Mouse (Mus musculus) hindbrain, embryonic 12.5 days (tissue): ENCODE results near the gene Gm20388. TPM values are rescaled to one million over a fixed set of nuclear protein-coding genes. Genes with fewer than 3 reads are reported as not detected.

Source experiments
- ATAC-seq: fragments of 200-750 bp; cut with Nextera tagmentation; 2 replicates; pipeline ENCODE4 v1.8.0; 2017; ENCODE audit warnings: moderate TSS enrichment; ENCODE audit not compliant: low FRiP score
- H3K27ac ChIP-seq: fragments of 300-500 bp; sonication (generic); 2 replicates; pipeline ENCODE4 v1.5.1; 2016; ENCODE audit warnings: mild to moderate bottlenecking
- H3K27me3 ChIP-seq: fragments of 300-500 bp; sonication (generic); 2 replicates; pipeline ENCODE4 v1.6.1; 2016; ENCODE audit warnings: mild to moderate bottlenecking
- H3K36me3 ChIP-seq: fragments of 300-500 bp; sonication (generic); 2 replicates; pipeline ENCODE4 v1.6.1; 2016; ENCODE audit warnings: mild to moderate bottlenecking
- H3K4me1 ChIP-seq: fragments of 300-500 bp; sonication (generic); 2 replicates; pipeline ENCODE4 v1.6.1; 2016
- H3K4me2 ChIP-seq: fragments of 300-500 bp; sonication (generic); replicated peaks from 2 replicates; pipeline ENCODE4 v1.6.1; 2016; ENCODE audit warnings: mild to moderate bottlenecking
- H3K4me3 ChIP-seq: fragments of 300-500 bp; sonication (generic); 2 replicates; pipeline ENCODE4 v1.5.1; 2016; ENCODE audit warnings: mild to moderate bottlenecking
- H3K9ac ChIP-seq: fragments of 300-500 bp; sonication (generic); 2 replicates; pipeline ENCODE4 v1.6.1; 2016; ENCODE audit warnings: mild to moderate bottlenecking, moderate library complexity
- H3K9me3 ChIP-seq: fragments of 300-500 bp; sonication (generic); replicated peaks from 2 replicates; pipeline ENCODE4 v1.6.1; 2016; ENCODE audit warnings: mild to moderate bottlenecking
- WGBS: fragments of 180-500 bp; shearing (Covaris S2); methylation state at CpG from one replicate; pipeline ENCODE4 v1.1.7; 2016; 5-methylcytosine and 5-hydroxymethylcytosine counted together
- polyA plus RNA-seq: library from polyadenylated mRNA; unstranded; fragments of >200 nt; fragmentation: Nextera tagmentation; extraction: Ambion mirVana; gene quantifications from 2 replicates; pipeline ENCODE4 v1.2.1, GENCODE M21; 2016

Gene Gm20388
- polyA plus RNA-seq, 1 experiment from 2014 or later: not detected

DNA sequence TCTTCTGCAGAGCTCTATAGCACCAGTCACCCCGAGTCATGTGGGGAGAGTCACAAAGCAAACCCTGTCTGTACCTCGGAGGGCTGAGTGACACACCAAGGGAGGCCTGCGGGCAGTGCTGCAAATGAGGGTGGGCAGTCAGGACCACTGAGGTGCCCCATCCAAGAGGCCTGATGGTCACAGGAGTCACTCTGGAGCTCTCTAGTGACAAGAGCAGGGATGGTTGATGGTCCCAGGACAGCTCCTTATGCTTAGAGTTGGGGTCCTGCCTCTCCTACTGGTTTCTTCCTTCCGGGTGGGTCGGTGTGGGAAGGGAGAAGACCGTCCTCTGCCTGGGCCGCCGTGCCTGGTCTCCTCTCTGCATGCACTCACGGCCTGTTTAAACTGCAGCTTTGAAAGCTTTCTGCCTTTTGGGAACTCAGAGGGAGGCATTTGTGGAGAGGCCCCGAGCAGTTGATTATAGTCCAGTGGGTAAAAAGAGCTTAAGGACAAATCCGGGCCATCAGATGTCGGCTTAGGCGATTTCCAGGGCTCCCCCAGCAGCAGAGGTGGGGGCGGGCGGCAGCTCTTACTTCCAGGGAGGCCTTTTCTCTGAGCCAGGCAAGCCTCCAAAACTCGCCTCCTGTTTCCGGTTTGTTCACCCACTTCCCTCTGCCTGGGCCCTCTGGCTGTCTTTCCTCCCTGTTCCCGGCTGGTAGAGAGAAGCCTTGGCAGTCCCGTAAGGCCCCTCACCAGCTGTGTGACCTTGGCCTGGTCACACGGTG, 516.2 kb downstream of the Gm20388 start:
- Histone ChIP-seq H3K4me1 (peaks cover 70% of the 10 kb centered on the region), H3K4me2 (no peak overlapping the region), H3K9me3 (no peaks in the 10 kb centered on the region), H3K9ac (peak overlapping the region; percentile 32; the same call in 1 of the 2 replicates), H3K27me3 (no peaks in the 10 kb centered on the region), H3K36me3 (no peaks in the 10 kb centered on the region), H3K4me3 (no peak overlapping the region), H3K27ac (peak overlapping the region; percentile 97)
- no peak for ATAC-seq
- 51% methylated on average over 20 of the region's 20 CpGs for WGBS

DNA sequence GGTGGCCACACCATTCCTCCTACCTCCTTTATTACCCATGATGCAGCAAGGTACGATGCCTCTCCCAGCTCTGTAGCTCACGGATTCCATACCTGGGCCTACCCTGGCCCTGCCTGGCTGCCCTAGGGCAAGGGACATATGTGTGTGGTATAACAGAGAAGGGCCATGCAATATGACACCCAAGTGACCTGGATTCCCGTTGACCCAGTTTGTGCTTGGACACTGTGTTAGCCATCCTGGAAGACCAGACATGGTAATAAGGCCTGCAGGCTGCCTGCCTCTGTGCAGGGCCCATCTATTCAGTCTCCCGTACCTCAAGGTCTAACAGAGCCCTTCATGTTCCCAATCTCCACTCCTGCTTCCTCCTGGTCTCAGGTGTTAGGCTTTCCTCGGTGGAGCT, 517.9 kb downstream of the Gm20388 start:
- H3K4me1 ChIP-seq: peaks cover 62% of the 10 kb centered on the region
- WGBS: 76% methylated on average over 5 of the region's 5 CpGs
- no peaks in the 10 kb centered on the region for H3K27me3 ChIP-seq
- H3K4me2 ChIP-seq: no peak overlapping the region
- H3K4me3 ChIP-seq: no peak overlapping the region
- no peak overlapping the region for H3K27ac ChIP-seq
- no peak for ATAC-seq
- H3K9ac ChIP-seq: no peak overlapping the region
- no peaks in the 10 kb centered on the region for H3K36me3 ChIP-seq
- no peaks in the 10 kb centered on the region for H3K9me3 ChIP-seq

DNA sequence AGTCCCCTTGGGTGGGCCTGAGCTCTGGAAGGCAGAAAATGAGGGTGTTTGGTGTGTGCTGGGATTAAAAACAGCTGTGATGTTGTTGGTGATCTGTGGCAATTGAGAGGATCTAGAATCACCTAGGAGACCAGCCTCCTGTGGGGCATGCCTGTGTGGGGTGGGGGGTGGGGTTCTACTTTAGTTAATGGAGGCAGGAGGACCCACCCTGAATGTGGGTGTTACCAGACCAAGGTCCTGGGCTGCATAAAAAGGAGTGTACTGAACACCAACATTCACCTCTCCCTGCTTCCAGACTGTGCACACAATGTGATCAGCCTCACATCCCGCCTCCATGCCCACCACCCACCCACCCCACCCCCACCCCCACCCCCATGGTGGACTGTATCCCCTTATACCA, 518.5 kb downstream of the Gm20388 start:
- ATAC-seq: no peak
- H3K9me3 ChIP-seq: no peaks in the 10 kb centered on the region
- H3K27ac ChIP-seq: no peak overlapping the region
- WGBS: 88% methylated on average over 1 of the region's 1 CpGs
- H3K4me3 ChIP-seq: no peak overlapping the region
- H3K27me3 ChIP-seq: no peaks in the 10 kb centered on the region
- H3K4me2 ChIP-seq: no peak overlapping the region
- no peaks in the 10 kb centered on the region for H3K36me3 ChIP-seq
- H3K9ac ChIP-seq: no peak overlapping the region
- H3K4me1 ChIP-seq: peaks cover 56% of the 10 kb centered on the region

DNA sequence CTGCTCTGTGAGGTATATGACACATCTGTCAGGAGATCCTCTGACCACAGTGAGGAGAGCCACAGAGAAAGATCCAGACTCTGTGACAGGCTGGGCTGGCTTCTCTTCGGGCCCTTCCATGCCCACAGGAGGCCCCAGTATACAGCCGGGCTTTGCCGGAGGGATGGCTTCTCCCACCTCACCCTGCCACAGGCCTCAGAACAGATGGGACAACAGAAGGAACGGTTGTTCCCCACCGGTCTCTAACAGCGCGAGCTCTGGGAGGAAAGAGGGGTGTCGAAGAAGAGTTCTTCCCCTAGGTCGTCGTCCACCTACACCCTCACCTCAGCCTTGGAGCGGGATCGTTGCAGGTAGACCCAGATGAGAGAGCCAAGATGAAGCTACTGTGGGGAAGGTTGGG, 520.4 kb downstream of the Gm20388 start:
- WGBS: 79% methylated on average over 12 of the region's 12 CpGs
- Histone ChIP-seq H3K36me3 (no peaks in the 10 kb centered on the region), H3K27me3 (no peaks in the 10 kb centered on the region; the same call in 1 of the 2 replicates), H3K27ac (no peak overlapping the region), H3K4me1 (peaks cover 43% of the 10 kb centered on the region), H3K4me3 (no peak overlapping the region), H3K9me3 (no peaks in the 10 kb centered on the region), H3K9ac (no peak overlapping the region), H3K4me2 (no peak overlapping the region)
- no peak for ATAC-seq

DNA sequence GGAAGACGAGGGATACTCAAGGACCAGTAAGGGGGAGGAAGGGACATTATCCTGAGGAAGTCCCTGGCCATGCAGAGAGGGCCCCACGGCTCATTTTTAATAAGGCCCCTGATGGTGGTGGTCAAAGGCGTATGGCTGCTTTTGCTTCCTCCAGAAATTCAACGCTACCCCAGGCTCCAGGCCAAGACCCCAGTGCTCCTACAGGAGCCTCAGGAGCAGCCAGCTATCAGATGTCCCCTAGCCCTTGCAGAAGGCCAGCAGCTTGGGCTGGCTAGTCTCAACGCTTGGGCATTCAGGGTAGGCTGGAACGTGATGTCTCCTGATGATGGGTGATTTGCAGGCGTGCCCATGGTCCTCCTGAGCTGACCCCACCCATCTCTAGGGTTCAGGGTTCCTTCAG, 521.8 kb downstream of the Gm20388 start:
- no peak for ATAC-seq
- Histone ChIP-seq H3K9me3 (no peaks in the 10 kb centered on the region), H3K4me3 (no peak overlapping the region), H3K9ac (no peak overlapping the region), H3K36me3 (no peaks in the 10 kb centered on the region), H3K4me2 (no peak overlapping the region), H3K4me1 (peaks cover 42% of the 10 kb centered on the region), H3K27ac (no peak overlapping the region), H3K27me3 (no peaks in the 10 kb centered on the region; the same call in 1 of the 2 replicates)
- WGBS: 74% methylated on average over 7 of the region's 7 CpGs

DNA sequence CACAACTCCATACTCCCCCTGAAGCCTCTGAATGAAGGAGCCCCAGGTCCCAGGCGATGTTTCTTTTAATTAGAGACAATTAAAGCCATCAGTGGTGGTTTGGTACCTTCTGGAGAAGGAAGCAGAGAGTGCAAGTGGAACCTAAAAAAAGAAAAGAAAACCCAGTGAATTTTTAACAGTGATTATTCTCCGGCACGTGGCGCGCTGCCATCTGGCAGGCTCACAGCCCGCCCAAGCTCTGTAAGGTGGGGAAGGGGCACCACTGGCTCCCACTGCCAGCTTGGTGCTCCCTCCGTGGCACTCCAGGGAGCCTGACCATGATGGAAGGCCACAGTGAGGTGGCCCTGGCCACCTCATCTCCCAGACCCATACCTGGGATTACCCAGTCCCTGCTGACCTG, 522.5 kb downstream of the Gm20388 start:
- H3K27ac ChIP-seq: no peak overlapping the region
- H3K27me3 ChIP-seq: peaks cover 3% of the 10 kb centered on the region; the same call in 1 of the 2 replicates
- no peaks in the 10 kb centered on the region for H3K9me3 ChIP-seq
- no peaks in the 10 kb centered on the region for H3K36me3 ChIP-seq
- ATAC-seq: no peak
- peaks cover 42% of the 10 kb centered on the region for H3K4me1 ChIP-seq
- WGBS: 81% methylated on average over 7 of the region's 7 CpGs
- no peak overlapping the region for H3K4me3 ChIP-seq
- no peak overlapping the region for H3K4me2 ChIP-seq
- no peak overlapping the region for H3K9ac ChIP-seq

DNA sequence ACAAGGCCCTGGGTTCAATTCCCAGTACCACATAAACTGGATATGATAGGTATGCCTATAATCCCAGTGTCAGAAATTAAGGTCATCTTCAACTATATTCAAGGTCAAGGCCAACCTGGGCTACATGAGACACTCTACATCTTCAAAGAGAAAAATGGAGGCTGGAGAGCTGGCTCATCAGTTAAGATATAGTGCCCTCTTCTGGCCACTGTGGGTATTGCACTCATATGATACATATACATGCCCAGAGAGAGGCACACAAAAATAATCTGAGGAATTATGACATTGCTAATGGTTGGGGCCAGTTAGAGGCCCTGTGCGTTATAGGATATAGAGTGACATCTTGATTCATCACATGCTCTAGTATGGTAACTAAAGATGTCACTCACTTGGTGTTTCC, 523.1 kb downstream of the Gm20388 start:
- WGBS: 97% methylated on average over 1 of the region's 1 CpGs
- peaks cover 43% of the 10 kb centered on the region for H3K4me1 ChIP-seq
- no peak for ATAC-seq

DNA sequence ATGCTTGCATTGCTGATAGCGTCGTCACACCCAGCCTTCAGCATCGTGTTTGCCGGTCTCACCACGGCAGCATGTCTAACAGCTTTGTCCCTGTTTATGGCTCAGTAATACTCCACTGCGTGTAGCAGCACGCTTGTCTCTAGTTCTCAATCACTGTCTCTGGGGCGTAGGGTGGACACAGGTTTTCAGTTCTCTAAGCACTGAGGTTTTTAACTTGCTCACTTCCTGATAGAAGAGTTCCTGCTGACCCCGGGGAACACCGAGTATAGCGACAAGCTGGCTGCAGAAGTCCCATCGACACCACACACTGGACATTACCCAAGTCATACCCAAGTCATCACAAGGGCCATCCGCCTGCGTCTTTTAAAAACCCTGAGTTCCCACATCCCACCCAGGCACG, 525.1 kb downstream of the Gm20388 start:
- Histone ChIP-seq H3K27ac (no peak overlapping the region), H3K27me3 (peaks cover 3% of the 10 kb centered on the region; the same call in 1 of the 2 replicates), H3K9ac (no peak overlapping the region), H3K4me1 (peaks cover 62% of the 10 kb centered on the region), H3K4me3 (no peak overlapping the region), H3K4me2 (no peak overlapping the region), H3K36me3 (no peaks in the 10 kb centered on the region), H3K9me3 (no peaks in the 10 kb centered on the region)
- WGBS: 95% methylated on average over 15 of the region's 15 CpGs
- ATAC-seq: no peak

More for the DNA sequence above, 523.1 kb downstream of the Gm20388 start:
- Histone ChIP-seq H3K36me3 (no peaks in the 10 kb centered on the region), H3K4me3 (no peak overlapping the region), H3K4me2 (no peak overlapping the region), H3K27ac (no peak overlapping the region), H3K9me3 (no peaks in the 10 kb centered on the region), H3K9ac (no peak overlapping the region), H3K27me3 (peaks cover 3% of the 10 kb centered on the region; the same call in 1 of the 2 replicates)

DNA sequence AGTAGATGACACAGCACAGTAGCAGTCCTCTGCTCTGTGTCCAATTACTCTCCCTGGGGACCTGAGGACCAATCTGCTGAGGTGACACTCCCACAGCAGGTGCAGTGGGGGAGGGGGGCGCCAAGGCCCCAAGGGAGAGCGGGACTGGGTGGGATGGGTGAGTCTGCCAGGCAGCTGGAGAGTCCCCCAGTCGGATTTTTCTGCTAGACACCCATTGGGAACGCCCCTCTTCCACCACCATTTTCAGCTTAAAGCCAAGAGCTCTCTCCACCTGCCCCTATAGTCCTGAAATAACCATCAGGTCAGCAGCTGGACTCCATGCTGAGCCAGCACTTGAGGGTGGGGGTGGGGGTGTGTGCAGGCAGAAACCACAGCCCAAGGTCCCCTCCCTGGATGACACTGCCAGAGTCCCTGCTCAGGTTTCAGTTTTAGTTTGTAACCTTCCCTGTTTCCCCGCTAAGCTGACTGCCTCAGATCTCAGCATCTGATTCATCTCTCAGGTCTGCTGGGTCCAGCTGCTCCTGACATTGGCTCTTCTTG, 525.9 kb downstream of the Gm20388 start:
- H3K27ac ChIP-seq: no peak overlapping the region; the same call in 1 of the 2 replicates
- no peak overlapping the region for H3K9ac ChIP-seq
- H3K36me3 ChIP-seq: no peaks in the 10 kb centered on the region
- H3K9me3 ChIP-seq: no peaks in the 10 kb centered on the region
- peaks cover 70% of the 10 kb centered on the region for H3K4me1 ChIP-seq
- WGBS: 44% methylated on average over 5 of the region's 5 CpGs
- H3K4me3 ChIP-seq: no peak overlapping the region
- H3K27me3 ChIP-seq: peaks cover 3% of the 10 kb centered on the region; the same call in 1 of the 2 replicates
- no peak for ATAC-seq
- no peak overlapping the region for H3K4me2 ChIP-seq

DNA sequence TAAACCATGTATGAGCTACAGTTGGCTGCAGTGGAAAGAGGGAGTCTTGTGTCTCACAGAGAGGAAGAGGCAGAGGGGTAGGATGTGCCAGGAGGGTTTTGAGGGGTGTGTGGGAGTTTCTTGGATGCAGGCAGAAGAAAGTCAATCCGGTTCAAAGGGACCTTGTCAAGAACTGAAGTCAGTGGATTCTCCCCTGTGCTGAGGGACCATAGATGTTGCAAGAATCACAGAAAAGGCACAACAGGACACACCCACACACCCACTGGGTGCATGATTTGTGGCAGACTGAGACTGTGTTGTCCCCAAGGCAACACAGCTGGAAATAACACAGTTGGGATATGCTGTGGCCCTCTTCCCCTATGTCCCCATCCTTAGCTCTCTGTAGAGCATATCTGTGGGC, 526.6 kb downstream of the Gm20388 start:
- Histone ChIP-seq H3K4me1 (peaks cover 76% of the 10 kb centered on the region), H3K4me3 (no peak overlapping the region), H3K27ac (peak overlapping the region; percentile 69), H3K9ac (no peak overlapping the region), H3K36me3 (no peaks in the 10 kb centered on the region), H3K4me2 (no peak overlapping the region), H3K27me3 (peaks cover 3% of the 10 kb centered on the region; the same call in 1 of the 2 replicates), H3K9me3 (no peaks in the 10 kb centered on the region)
- no peak for ATAC-seq
- 85% methylated on average over 1 of the region's 1 CpGs for WGBS

DNA sequence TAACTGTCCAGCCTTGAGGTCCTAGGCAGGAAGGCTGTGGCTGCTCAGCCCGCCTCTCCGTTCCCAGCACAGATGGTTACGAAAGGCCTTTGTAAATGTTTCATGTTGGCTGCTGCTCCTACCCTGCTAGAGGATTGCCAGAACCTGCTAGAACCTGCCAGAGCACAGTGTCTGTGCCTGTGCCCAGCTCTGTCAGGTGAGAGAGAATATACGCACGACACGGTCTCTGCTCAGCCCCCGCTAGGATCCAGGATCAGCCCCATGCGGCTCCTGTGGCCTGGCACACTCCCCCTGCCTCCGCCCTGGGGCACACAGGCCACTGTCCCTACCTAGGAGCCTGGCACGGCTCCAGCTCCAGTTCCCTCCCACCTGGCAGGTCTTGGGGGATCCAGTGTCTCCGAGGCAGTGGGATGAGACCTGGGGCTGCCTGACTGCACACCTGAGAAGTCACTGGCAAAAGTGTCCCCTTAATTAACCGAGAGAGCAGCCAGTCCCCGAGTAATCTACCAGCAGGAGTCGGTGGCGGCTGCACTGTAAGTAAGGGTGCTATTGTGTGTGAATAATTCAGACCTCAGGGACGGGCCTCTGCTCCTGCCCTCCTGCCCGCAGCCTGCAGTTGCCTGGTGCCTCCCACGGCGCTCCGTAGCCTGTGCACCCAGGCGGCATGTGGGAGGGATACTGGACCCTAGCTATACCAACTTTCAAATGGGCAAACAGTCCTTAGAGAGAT, 527.2 kb downstream of the Gm20388 start:
- Histone ChIP-seq H3K9me3 (no peaks in the 10 kb centered on the region), H3K4me2 (no peak overlapping the region), H3K27ac (peak overlapping the region; percentile 69), H3K4me3 (no peak overlapping the region), H3K9ac (0 out of 2 replicates have a peak overlapping the region, but pooled peaks have one; percentile 25), H3K27me3 (peaks cover 3% of the 10 kb centered on the region; the same call in 1 of the 2 replicates), H3K4me1 (peaks cover 73% of the 10 kb centered on the region), H3K36me3 (no peaks in the 10 kb centered on the region)
- ATAC-seq: no peak
- 55% methylated on average over 21 of the region's 21 CpGs for WGBS

DNA sequence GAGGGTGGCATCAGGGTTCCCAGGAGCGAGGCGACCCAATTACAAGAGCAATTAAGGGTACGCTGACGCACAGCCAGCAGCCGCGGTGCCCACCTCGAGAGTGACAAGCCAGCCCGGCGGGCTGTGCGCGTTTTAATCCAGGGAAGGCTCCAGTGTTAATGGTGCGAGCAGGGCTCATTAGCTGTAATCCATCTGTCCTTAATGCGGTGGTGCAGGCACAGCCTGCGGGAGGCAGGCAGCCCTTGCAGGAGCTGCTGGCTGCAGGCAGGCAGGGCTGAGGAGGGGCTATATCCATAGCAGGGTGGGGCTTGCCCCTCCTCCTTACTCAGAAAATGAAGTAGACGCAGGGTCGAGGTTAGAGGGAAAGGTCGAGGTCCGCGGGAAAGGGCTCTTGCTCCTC, 528.7 kb downstream of the Gm20388 start:
- peaks cover 71% of the 10 kb centered on the region for H3K4me1 ChIP-seq

More for the DNA sequence above, 528.7 kb downstream of the Gm20388 start:
- no peaks in the 10 kb centered on the region for H3K36me3 ChIP-seq
- no peaks in the 10 kb centered on the region for H3K9me3 ChIP-seq
- H3K4me2 ChIP-seq: peak overlapping the region; percentile 15; the same call in 1 of the 2 replicates
- H3K4me3 ChIP-seq: no peak overlapping the region
- peak overlapping the region; percentile 15; the same call in 1 of the 2 replicates for H3K9ac ChIP-seq
- 6% methylated on average over 19 of the region's 19 CpGs for WGBS
- ATAC-seq: peak; percentile 80
- H3K27ac ChIP-seq: peak overlapping the region; percentile 85
- peaks cover 3% of the 10 kb centered on the region; the same call in 1 of the 2 replicates for H3K27me3 ChIP-seq
